Mouse (Mus musculus) liver, embryonic 13.5 days (tissue): ENCODE results near the gene Gsdma3. TPM values are rescaled to one million over a fixed set of nuclear protein-coding genes. Genes with fewer than 3 reads are reported as not detected.

ENCODE experiments used
- polyA plus RNA-seq: library from polyadenylated mRNA; unstranded; fragments of >200 nt; fragmentation: Nextera tagmentation; extraction: Ambion mirVana; gene quantifications from 2 replicates; pipeline ENCODE4 v1.2.1, GENCODE M21; 2015

The Gsdma3 gene
- polyA plus RNA-seq, 1 experiment from 2014 or later = not detected

Other genes with a start within 250 kb of the Gsdma3 start
- 0.15 and 0.59 TPM in 2 replicates for gene Tcap, start 242.5 kb upstream of the Gsdma3 start, polyA plus RNA-seq
- gene Pnmt, start 239.9 kb upstream of the Gsdma3 start, polyA plus RNA-seq = not detected in 2 replicates
- gene Pgap3, start 225.9 kb upstream of the Gsdma3 start, polyA plus RNA-seq = 3.1 and 3.8 TPM in 2 replicates
- gene Erbb2, start 213.9 kb upstream of the Gsdma3 start, polyA plus RNA-seq = 2.2 and 2.6 TPM in 2 replicates
- gene Mien1, start 187.4 kb upstream of the Gsdma3 start, polyA plus RNA-seq = 66.8 and 72.0 TPM in 2 replicates
- gene Grb7, start 180.0 kb upstream of the Gsdma3 start, polyA plus RNA-seq = 17.4 and 20.5 TPM in 2 replicates
- gene Ikzf3, start 80.3 kb upstream of the Gsdma3 start, polyA plus RNA-seq = 0.06 TPM in 1 of 2 replicates, not detected in the other
- 0.45 and 0.58 TPM in 2 replicates for gene Zpbp2, start 75.3 kb upstream of the Gsdma3 start, polyA plus RNA-seq
- 41.5 and 41.7 TPM in 2 replicates for gene Ormdl3, start 39.0 kb upstream of the Gsdma3 start, polyA plus RNA-seq
- gene Lrrc3c, start 28.1 kb upstream of the Gsdma3 start, polyA plus RNA-seq = not detected in 2 replicates
- gene Gm12355, start 699 bp upstream of the Gsdma3 start, polyA plus RNA-seq = 0.53 and 0.90 TPM in 2 replicates
- gene Gsdma2, start 20.4 kb downstream of the Gsdma3 start, polyA plus RNA-seq = not detected in 2 replicates
- gene Gsdma, start 38.0 kb downstream of the Gsdma3 start, polyA plus RNA-seq = not detected in 2 replicates
- gene Psmd3, start 56.2 kb downstream of the Gsdma3 start, polyA plus RNA-seq = 143 and 151 TPM in 2 replicates
- gene Csf3, start 74.9 kb downstream of the Gsdma3 start, polyA plus RNA-seq = not detected in 2 replicates
- 27.6 and 36.0 TPM in 2 replicates for gene Med24, start 103.1 kb downstream of the Gsdma3 start, polyA plus RNA-seq
- gene Thra, start 114.3 kb downstream of the Gsdma3 start, polyA plus RNA-seq = 8.8 and 9.8 TPM in 2 replicates
- gene Nr1d1, start 149.0 kb downstream of the Gsdma3 start, polyA plus RNA-seq = 0.59 and 1.0 TPM in 2 replicates
- gene Msl1, start 169.2 kb downstream of the Gsdma3 start, polyA plus RNA-seq = 6.8 and 6.9 TPM in 2 replicates
- gene Casc3, start 178.5 kb downstream of the Gsdma3 start, polyA plus RNA-seq = 13.3 and 16.1 TPM in 2 replicates
- 0.20 and 0.23 TPM in 2 replicates for gene Rapgefl1, start 210.4 kb downstream of the Gsdma3 start, polyA plus RNA-seq
- gene Wipf2, start 237.3 kb downstream of the Gsdma3 start, polyA plus RNA-seq = 1.3 TPM in 2 replicates